Mouse (Mus musculus) A20 (cell line): ENCODE measurements around the gene Olfr298.

Experiments used
- DNase-seq: peaks from one replicate; pipeline ENCODE4 v3.0.0-alpha.2; 2011; ENCODE audit warnings: low read depth, low spot score

Gene Olfr298

GRCm38 (mm10) chr7:86492384-86492783 lies at the start of gene Olfr298:
Gene Olfr298, minus strand, starts transcription at chr7:86492484.
- no peak for DNase-seq

GRCm38 (mm10) chr7:86519668-86520067 lies 27.4 kb upstream of the Olfr298 start, which contains the start of gene Olfr297:
Gene Olfr297, plus strand, starts transcription at chr7:86519968.
- no peak for DNase-seq

- no peak for DNase-seq
These were observed 32.7 kb downstream of the Olfr298 start, which contains the start of gene Olfr299 for GRCm38 (mm10) chr7:86459621-86460020. Gene Olfr299, plus strand, starts transcription at chr7:86459921.
